Mouse (Mus musculus) granulocyte monocyte progenitor cell, adult 5-6 weeks (primary cell): ENCODE data around the gene Scel. TPM values are rescaled to one million over a fixed set of nuclear protein-coding genes. Genes with fewer than 3 reads are reported as not detected.
"Not testable (repeated sequence)": the region's sequence is repeated elsewhere in the genome, so short reads cannot be mapped to it uniquely, and the experiment has no call there.

Source experiments
- ATAC-seq: replicated peaks from 2 replicates; pipeline ENCODE4 v1.8.0; 2016; ENCODE audit warnings: mild to moderate bottlenecking, moderate TSS enrichment, inconsistent platforms; ENCODE audit not compliant: poor library complexity, severe bottlenecking
- total RNA-seq, 2 experiments: library from RNA; stranded (forward) in 1 of 2; stranded (reverse) in 1 of 2; fragments of 200-712, 200-1000 nt in 1 of 2; fragments of >200 nt in 1 of 2; fragmentation: Nextera tagmentation in 1 of 2; gene quantifications; 2 replicates each; pipeline ENCODE4 v1.2.3; 2014 to 2017

The Scel gene
- total RNA-seq (2014; fragmentation: Nextera tagmentation) (0.38 TPM in 1 of 2 replicates, not detected in the other), total RNA-seq (2017) (0.09 TPM in 1 of 2 replicates, not detected in the other)

DNA sequence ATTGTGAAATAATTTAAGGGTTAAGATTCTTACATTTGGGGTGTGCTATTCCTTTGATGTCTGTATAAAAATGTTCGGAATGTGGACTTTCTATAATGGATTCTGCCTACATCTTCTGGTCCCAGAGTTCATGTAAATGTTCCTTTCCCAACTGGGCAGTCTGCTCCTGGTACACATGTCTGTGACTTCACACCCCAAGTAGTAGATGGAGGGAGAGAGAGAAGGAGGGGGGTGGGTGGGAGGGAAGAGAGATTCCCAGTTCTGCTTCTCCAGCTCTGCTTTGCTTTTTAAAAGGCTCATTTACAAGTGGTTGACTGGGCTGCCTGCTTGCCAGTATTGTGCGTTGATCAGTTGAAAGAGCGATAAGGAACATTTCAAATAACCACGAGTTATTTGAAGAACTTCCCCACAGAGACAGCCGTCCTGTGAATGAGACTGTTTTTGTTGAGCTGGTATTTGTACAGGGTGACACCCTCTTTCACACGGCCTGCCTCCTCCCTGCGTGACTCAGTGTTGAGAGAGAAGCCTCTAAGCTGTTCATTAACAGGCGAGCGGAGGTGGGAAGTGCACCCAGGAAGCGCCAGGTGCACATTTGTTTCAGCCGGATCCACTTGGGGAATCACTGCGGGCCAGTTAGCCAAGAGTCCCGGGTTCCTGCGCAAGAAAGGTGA lies at the start of gene Scel:
Gene Scel, plus strand, starts transcription at position 541 of the 671 bp plus-strand sequence.
- ATAC-seq: peak; percentile 79

DNA sequence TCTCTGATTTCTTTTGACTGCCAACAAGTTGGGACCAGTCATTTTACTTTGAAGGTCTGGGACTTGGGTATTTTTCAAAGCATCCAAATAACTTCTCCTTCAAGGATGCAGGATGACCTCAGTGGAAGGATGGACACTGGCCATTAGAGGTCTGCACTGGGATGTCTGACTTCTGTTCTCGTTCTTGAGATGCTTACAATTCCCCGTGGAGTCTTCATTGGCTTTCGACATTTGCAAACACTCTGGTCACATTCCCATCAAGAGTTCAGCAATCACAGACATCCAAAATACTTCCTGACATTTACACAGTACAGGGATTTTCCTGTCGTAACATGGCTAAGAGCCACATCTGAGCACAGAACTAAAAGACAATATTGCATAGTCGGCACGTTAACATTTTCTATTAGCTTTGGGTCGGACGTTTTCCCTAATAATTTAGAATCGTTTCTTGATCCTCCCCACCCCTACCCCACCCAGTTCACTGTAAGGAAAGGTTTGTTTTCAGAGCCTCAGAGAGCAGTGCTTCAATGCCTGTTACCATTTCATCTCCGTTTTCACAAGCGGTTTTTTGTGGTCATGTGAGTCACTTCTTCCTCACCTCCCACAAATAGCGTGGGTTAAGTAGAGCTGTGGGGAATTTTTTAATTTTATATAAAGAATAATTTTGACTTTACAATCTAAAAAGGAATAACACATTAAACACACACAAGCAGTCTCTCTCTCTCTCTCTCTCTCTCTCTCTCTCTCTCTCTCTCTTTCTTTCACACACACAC lies 44.3 kb upstream of the Scel start:
- ATAC-seq: peak; percentile 29; the same call in 1 of the 2 replicates

DNA sequence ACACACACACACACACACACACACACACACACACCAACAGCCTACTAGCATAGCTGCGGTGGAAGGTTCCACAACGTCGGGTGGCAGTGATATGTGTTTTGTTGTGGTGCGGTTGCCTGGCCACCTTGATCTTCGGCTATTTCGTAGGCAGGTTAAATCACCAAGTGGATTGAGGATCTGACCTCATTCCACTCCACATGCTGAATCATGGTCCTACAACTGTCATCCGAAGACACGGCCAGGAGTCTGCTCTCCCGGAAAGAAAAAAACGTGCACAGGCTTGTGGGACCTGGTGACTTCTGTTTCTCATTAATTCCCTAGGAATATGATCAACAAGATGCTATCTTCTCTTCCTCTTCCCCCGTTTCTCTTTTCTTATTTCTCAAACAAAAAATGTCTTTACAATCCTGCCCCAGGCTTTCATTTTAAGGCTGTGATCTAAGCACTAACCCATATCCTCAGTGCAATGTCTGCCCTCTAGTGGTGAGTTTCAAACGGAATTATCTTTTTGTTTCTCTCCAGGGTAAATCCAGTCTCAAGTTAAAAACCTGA lies 43.6 kb upstream of the Scel start:
- peak; percentile 97 for ATAC-seq

DNA sequence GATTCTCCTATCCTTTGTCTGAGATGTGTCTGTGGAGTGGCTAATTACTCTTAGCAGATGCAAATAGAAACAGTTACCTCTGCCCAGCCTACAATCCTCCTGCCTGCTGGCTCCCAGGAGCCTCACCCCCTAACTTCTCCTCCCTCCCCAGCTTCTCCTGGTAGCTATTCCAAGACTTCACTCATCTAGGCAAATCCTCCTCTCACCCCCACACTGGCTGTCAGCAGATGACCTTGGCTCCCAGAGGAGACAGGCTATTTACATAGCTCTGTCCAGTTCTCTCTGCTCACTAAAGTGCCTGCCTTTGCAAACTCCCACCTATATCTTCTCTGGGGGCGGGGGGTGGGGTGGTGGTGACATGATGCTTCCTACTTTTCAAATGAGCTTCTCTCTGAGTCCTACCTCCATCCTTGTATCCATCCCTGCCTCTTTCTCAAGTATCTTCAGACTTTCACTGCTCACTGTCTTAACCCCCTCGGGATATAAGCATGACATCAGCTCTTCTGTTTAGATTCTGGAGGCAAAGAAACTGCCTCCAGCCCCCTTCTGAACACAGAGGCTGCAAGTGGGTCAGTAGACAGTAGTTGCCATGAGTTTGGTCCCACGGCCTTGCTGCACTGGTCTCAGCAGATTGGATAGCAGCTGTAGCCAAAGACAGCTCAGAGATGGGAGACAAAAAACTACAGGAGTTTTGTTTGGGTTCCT lies 41.9 kb upstream of the Scel start:
- no peak for ATAC-seq

DNA sequence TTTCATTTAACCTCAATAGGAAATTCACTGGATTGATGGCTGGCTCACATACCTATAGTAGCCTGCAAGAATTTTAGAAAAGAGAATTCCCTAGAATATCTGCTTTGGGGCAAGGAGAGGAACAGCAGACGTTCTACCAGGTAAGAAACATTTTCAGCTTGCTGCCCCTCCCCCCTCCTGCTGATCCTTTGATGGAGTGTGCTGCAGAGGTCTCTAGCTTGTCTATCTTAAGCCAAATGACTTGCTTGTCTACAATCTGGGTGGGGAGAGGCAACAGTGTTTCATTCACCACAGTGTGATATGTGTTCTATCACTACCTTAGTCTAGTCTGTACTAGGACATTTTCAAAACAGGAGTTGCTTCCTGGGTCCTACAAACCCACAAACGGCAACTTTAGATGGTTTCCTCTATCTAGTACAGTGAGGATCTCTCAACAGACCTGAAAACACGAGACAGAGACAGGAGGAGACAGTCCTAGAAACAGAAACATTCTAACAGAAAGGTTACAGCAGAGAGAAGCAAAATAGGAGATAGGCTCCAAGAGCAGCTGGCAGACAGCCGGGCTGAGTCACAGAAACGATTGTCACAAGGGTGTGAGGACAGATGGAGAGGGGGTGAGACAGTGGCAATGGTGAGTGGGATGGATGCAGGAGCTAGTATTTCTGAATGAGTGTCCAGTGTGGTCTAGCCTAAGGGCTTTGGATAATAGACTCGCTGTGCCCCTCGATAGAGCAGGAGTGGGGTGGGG lies 41.2 kb upstream of the Scel start:
- ATAC-seq: no peak

DNA sequence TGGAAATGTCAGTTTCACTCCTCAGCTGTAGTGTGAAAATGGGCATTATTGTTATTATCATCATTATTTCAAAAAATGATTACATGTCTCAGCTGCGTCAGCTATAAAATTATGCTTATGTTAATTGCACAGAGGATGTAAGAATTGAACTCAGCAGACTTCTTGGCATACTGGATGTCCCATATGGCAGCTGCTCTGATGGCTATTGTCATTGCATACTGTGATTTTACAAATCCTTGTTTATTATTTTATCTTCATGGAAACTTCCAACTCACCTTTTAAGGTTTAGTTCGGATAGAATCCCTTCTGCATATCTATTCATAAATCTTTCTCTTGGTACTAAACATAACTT lies 40.6 kb upstream of the Scel start:
- ATAC-seq: no peak

DNA sequence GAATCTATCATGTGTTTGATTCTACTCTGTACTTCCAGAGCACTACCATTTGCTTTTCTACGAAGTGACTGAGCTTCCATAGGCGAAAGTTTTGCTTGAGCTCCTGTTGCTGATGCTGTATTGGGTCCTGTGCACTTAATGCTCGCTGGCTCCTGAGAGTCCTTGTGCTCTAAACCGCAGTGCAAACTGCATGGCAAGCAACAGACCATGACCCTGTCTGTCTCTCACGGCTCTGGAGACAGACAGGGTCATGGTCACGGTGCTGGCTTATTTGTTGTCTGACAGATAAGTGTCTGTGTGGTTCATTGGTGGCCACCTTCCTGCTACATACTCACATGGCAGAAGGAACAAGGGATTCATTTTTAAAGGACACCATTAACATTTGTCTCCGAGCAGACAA lies 37.8 kb upstream of the Scel start:
- ATAC-seq: no peak

DNA sequence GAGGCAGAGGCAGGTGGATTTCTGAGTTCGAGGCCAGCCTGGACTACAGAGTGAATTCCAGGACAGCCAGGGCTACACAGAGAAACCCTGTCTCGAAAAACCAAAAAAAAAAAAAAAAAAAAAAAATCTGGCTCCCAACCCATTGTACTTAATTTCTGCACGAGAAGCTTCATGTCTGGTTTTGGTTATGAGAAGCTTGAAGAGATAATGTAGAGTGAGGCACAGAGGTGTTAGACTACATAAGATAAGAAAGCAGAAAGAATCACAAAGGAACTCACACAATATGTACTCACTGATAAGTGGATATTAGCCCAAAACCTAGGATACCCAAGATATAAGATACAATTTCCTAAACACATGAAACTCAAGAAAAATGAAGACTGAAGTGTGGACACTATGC lies 36.9 kb upstream of the Scel start:
- not testable (repeated sequence) for ATAC-seq

DNA sequence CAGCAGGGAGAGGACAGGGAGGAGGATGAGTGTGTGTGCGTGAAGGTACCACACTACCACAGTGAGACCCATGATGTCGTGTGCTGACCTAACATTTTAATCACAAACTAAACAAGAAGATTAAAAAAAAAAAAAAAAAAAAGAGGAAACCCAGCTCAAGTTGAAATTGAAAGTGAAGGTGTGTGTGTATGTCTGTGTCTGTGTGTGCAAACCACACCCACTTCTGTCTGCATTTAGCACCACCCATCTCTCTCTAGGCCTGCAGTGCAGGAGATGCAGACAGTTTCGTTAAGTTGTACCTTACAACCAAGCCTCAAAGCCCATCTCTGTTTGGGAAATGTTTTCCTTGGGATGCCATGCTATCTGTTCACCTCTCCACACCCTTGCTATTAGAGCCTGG lies 35.9 kb upstream of the Scel start:
- peak; percentile 77 for ATAC-seq

DNA sequence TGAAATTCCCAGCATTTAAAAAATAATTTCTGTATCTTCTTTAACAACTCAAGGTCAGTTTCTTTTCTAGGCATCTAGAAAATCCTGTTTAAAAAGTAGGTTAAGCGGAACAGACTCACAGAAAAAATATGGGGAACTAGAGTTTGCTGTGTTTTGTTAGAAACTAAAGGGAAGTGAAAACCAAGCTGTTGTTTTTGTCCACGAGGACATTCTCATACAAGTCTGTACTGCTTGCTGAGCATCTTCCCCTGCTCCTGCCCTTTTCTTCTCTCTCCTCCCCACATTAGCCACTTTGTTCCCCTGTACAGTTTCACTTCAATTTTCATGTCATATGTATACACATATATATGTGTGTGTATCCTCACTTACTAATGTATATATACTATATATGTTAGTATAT lies 35.2 kb upstream of the Scel start:
- peak; percentile 83 for ATAC-seq

DNA sequence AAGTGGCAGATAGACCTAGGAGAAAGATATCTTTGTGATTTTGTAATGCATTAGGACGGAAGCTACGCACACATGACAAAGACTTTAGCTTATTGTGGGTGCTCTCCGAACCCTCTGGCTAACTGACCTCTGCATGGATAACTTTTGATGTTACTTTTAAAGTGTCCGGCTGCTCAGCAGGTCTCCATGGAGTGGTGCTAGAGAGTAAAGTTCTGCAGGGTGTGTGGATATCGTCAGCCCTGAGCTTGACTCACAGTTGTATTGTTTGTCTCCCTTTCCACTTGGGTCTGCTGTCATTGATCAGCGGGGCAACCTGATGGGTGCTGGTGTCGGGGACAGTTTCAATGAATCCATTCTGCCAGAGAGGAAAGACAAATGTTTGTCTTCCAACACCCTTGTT lies 33.7 kb upstream of the Scel start:
- no peak for ATAC-seq

DNA sequence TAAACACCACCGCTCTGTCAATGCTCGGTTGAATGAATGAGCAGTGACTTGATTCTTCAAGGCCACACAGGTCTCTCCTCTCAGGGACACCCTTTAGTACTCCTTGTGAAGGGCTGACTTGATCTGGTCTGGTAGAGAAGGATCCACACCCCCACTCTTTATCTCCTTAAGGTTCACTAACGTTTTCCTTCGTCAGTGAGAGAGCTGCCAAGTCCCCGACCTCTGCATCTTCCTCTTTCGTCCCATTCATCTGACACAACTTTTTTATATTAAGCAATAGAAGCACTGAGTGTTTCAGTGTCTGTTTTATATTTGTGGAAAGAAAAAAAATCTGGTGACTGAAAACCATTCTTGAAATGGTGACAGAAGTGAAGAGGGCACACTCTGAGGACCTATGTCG lies 31.6 kb upstream of the Scel start:
- peak; percentile 64 for ATAC-seq

DNA sequence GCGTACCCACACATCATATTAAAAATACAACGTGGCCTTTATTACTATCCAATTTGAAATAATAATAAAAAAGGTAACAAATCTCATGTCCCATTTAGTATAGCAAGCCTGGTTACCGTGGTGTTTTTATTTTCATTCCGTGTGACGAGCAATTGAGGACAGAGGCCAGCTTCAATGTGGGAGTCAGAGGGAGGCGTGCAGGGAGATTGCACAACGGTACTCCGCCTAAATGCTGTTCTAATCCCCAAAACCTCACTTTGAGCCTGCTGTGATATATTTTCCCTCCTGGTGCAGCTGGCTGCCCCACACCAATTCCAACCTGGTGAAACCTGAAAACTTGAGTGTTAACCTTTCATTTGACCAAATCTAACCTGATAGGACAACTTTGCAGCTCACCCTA lies 27.5 kb upstream of the Scel start:
- peak; percentile 22; the same call in 1 of the 2 replicates for ATAC-seq

DNA sequence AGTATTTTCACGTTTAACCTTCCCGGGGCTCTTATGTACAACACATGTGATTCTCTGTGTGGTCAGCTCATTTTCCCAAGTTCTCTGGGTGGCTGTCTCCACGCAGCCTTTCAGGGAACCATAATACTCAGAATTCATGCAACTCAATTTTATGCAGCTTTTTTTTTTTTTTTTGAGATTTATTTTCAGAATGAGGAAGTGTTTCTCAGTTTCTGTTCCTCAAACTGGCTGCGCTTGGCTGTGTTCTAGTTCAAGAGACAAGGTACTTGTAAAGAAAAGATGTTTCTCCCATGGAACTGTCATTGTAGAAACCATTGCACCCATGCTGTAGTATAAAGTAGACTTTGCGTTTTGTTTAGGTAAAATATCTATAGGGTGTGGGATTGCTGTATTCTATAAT lies 26.2 kb upstream of the Scel start:
- peak; percentile 88 for ATAC-seq

DNA sequence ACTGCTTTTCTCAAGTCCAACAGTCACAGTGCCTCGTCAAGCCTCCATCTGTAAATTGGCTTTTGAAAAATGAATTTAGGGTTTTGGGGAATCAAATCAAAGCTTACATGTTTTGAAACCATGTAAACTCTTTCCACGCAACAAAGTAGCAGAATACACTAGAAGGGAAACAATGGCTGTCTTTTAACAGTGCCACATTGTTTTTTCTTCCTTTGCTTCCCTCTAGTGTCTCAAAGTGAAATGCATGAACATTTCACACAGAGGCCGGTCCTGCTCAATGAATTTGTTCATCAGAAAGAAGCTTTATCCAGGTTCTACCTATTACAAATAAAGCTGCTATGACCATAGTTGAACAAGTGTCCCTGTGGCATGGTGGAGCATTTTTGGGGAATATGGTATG lies 24.5 kb upstream of the Scel start:
- ATAC-seq: peak; percentile 38; the same call in 1 of the 2 replicates

DNA sequence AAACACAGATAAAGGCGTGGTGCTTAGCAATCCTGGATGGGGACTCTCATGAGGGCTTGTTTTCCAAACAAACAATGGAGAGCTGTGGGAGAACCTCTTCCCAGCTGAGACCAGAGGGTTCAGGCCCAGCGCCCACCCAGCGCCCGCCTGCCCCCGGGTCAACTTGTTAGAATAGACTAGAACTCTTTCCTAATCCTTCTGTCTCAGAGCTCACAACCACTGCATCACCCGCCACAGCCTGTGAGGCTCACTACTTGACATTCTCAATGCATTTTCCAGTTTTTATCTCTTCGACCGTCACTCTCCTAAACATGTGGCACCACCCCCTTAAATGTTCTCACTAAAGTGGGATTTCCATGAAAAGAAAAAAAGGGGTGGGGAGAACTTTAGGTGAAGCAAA lies 14.9 kb upstream of the Scel start:
- no peak for ATAC-seq

DNA sequence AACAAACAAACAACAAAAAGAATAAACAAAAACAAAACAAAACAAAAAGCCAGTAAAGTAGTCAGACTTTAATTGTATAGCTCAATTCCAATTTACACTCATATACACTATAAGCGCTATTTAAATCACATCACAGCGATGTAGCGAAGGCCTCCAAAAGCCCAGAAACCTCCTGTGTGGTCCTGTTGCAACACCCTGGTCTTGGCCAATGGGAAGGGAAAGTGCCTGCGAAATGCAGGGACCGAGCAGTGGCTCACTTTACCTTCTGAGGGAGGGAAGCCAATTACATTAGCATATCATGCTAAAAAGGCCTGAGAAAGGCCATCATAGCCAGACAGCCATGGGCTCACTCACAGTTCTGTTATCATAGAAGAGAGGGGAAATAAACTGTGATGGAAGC lies 14.5 kb upstream of the Scel start:
- ATAC-seq: peak; percentile 76

DNA sequence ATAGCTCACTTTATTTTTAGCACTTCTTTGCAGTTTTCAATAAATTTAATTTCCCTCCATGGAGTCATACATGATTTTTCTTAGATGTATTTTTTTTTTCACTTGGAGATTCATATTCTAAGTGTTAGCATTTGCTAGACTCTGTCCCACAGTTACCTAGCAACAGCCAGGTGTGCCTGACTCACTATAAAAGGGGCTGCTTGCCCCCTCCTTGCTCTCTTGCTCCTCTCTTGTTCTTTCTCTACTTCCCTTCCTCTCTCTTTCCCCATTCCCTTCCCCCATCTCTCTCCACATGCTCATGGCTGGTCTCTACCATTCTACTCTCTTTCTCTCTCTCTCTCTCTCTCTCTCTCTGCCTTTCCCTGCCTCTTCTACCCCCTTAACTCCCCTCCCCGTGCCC lies 14.1 kb upstream of the Scel start:
- ATAC-seq: no peak

DNA sequence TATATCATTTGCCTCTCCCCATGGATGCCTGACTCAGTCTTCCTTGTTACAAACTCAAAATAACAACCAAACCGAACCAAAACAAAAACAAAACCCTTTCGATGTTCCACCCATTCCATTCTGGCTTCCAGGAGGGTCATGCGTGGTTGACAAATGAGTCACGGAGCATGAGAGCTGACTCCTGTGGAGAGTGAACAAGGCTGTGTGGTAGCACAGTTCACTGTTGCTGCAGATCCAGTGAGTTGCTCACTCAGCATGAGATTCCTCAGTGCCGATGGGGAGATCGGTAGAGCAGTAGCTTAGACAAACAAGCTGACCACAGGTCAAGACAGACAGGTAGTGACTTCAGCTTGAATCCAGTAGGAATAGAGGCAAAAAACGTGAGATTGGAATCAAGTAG lies 12.8 kb upstream of the Scel start:
- no peak for ATAC-seq

DNA sequence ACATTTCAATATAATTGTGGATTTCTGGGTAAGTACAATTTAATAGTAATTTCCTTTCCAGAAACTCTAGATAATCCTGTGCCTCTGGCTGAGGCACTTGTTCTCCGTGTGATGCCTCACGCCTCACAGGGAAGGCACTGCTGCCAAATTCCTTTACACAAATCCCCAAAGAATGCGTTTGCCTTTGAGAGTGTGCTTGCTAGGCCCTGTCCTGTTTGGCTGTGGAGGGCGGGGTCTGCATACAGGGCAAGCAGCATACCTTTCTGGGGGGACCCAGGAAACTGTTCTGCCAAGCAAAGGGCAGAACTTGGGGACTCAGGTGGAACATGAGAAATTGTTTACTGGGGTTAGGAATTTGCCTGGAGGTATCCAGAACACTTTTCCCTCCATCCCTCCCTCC lies 12.2 kb upstream of the Scel start:
- no peak for ATAC-seq
